Mouse (Mus musculus): ENCODE measurements around the gene Slc31a1.

GRCm38 (mm10) chr4:62379724-62380381 lies 19.3 kb downstream of the Slc31a1 start:
- peak; percentile 10; the same call in 1 of the 3 replicates for TF ChIP-seq TAL1 (IDR thresholded peaks at IDR 0.05; ENCODE audit: low read length)
- no peak for TF ChIP-seq GATA1 (IDR thresholded peaks at IDR 0.05; ENCODE audit: low read length)

Data from erythroblast, embryonic 14.5 days (primary cell).